Mouse (Mus musculus) monocyte, adult 2 months (primary cell): Measurements from ENCODE around the gene Pknox1.

ENCODE experiments used
- DNase-seq, 2 experiments: peaks; one replicate each; pipeline ENCODE4 v3.0.0; 2022; ENCODE audit warnings: low spot score in 2 of 2, low read depth in 1 of 2

Gene Pknox1

GRCm38 (mm10) chr17:31642913-31643312, 78.4 kb downstream of the Pknox1 start:
- DNase-seq: no peak

GRCm38 (mm10) chr17:31646199-31647002, 81.9 kb downstream of the Pknox1 start:
- no peak for DNase-seq

- no peak for DNase-seq
These were observed 87.6 kb downstream of the Pknox1 start for GRCm38 (mm10) chr17:31652152-31652551.

- no peak for DNase-seq
These were observed 88.7 kb downstream of the Pknox1 start for GRCm38 (mm10) chr17:31653277-31653676.

- no peak for DNase-seq
These were observed 90.8 kb downstream of the Pknox1 start for GRCm38 (mm10) chr17:31655366-31655765.

GRCm38 (mm10) chr17:31656682-31657081, 92.1 kb downstream of the Pknox1 start:
- DNase-seq: no peak
